8 mouse cellular contexts compared by ENCODE assay signal in genomic region chr8:105171116-105172002, GRCm38 (mm10). TPM values are rescaled to one million over a fixed set of nuclear protein-coding genes. Genes with fewer than 3 reads are reported as not detected.
DNase-seq lines count a peak whose midpoint lies in the region; ATAC-seq and TF ChIP-seq lines count a peak whose summit lies in the region.

No protein-coding gene starts in this region.

- intact Hi-C loops in left cerebral cortex, adult 2 months (cut with DNase I) = loop anchor here (5.0 kb wide), 1 partner anchor 51 kb away; no protein-coding TSS in a partner anchor

- peak overlapping the region; percentile 88 for H3K4me3 ChIP-seq in G1E (ENCODE audit: low read depth, low read length)
- peak overlapping the region; percentile 88 for H3K4me3 ChIP-seq in cerebellum, adult 2 months (replicated peaks; ENCODE audit: insufficient read depth, low read depth, low read length)
- H3K4me3 ChIP-seq in hindbrain, embryonic 13.5 days = peak overlapping the region; percentile 90
- peak overlapping the region; percentile 85 for H3K4me3 ChIP-seq in left cerebral cortex, adult 2 months
- peak overlapping the region; percentile 65 for H3K4me3 ChIP-seq in macrophage (ENCODE audit: inconsistent target)

- 1% methylated on average over 74 of the region's 92 CpGs for WGBS in cerebellum, adult 2 months
- under 1% methylated on average over 88 of the region's 92 CpGs for WGBS in hindbrain, embryonic 13.5 days
- WGBS in macrophage (ENCODE audit: missing documents) = 1% methylated on average over 91 of the region's 92 CpGs

- H3K9me3 ChIP-seq in G1E (replicated peaks) = no peaks in the 10 kb centered on the region
- no peaks in the 10 kb centered on the region for H3K9me3 ChIP-seq in hindbrain, embryonic 13.5 days

- DNase-seq in G1E (ENCODE audit: low spot score) = peak; percentile 60
- peak; percentile 51 to 61 for DNase-seq in cerebellum, adult 2 months
- DNase-seq in frontal cortex, postnatal 14 days (ENCODE audit: low spot score in 2 of 2) = peak; percentile 37 to 38
- DNase-seq in left cerebral cortex, adult 2 months (ENCODE audit: extremely low spot score in 1 of 2, low spot score in 2 of 2) = peak; percentile 51 to 61
- DNase-seq in right cerebral cortex, adult 18-20 months = peak; percentile 37
- DNase-seq in urinary bladder, adult 18-20 months (ENCODE audit: low spot score in 2 of 2) = peak; percentile 61 to 68

- H3K4me2 ChIP-seq in hindbrain, embryonic 13.5 days = peak overlapping the region; percentile 75

- H3K36me3 ChIP-seq in G1E (replicated peaks) (peaks cover 27% of the 10 kb centered on the region), macrophage (ENCODE audit: inconsistent target) (no peaks in the 10 kb centered on the region)
- H3K36me3 ChIP-seq in hindbrain, embryonic 13.5 days = peaks cover 4% of the 10 kb centered on the region; the same call in 1 of the 2 replicates

- H3K27ac ChIP-seq in cerebellum, adult 2 months (ENCODE audit: insufficient read depth, low read length) = no peak overlapping the region
- H3K27ac ChIP-seq in hindbrain, embryonic 13.5 days = peak overlapping the region; percentile 91
- peak overlapping the region; percentile 82 for H3K27ac ChIP-seq in left cerebral cortex, adult 2 months
- H3K27ac ChIP-seq in macrophage = peak overlapping the region; percentile 73

- no peak for ATAC-seq in G1E (ENCODE audit: extremely low read depth, insufficient number of reproducible peaks, low FRiP score, poor library complexity, severe bottlenecking)
- ATAC-seq in hindbrain, embryonic 13.5 days (ENCODE audit: low FRiP score) = peak; percentile 63

- peak overlapping the region; percentile 88 for H3K9ac ChIP-seq in hindbrain, embryonic 13.5 days

- H3K27me3 ChIP-seq in G1E (ENCODE audit: insufficient read depth, low read length) = no peaks in the 10 kb centered on the region
- H3K27me3 ChIP-seq in cerebellum, adult 2 months (ENCODE audit: control insufficient read depth, insufficient read depth, low read length) = no peaks in the 10 kb centered on the region
- H3K27me3 ChIP-seq in hindbrain, embryonic 13.5 days = no peaks in the 10 kb centered on the region

- peaks cover 20% of the 10 kb centered on the region for H3K4me1 ChIP-seq in G1E (ENCODE audit: insufficient read depth, low read depth, low read length)
- no peaks in the 10 kb centered on the region for H3K4me1 ChIP-seq in cerebellum, adult 2 months (ENCODE audit: control insufficient read depth, insufficient read depth, low read length)
- peaks cover 20% of the 10 kb centered on the region for H3K4me1 ChIP-seq in hindbrain, embryonic 13.5 days (replicated peaks)

- no peak for TF ChIP-seq CTCF in G1E (IDR thresholded peaks at IDR 0.05; ENCODE audit: low read depth, low read length)
- TF ChIP-seq CTCF in cerebellum, adult 2 months (IDR thresholded peaks at IDR 0.05; ENCODE audit: borderline replicate concordance, insufficient read depth, low read depth, low read length) = no peak
- TF ChIP-seq CTCF in left cerebral cortex, adult 2 months (IDR thresholded peaks at IDR 0.05) = no peak

- TF ChIP-seq POLR2A in cerebellum, adult 2 months (IDR thresholded peaks at IDR 0.05; ENCODE audit: borderline replicate concordance, insufficient read depth, low read length) = no peak

- H3K79me2 ChIP-seq in macrophage (ENCODE audit: inconsistent target) = peaks cover 42% of the 10 kb centered on the region

RNA-seq across cellular contexts. Expression of gene Cbfb, which starts 0.9 kb away (rescaled TPM):
- total RNA-seq in G1E (2014; fragmentation: Nextera tagmentation) (81.9 and 84.2 TPM in 2 replicates), G1E (2017) (175 and 182 TPM in 2 replicates)
- polyA plus RNA-seq in G1E (2012) (31.4 and 33.5 TPM in 2 replicates), macrophage (2018) (59.1 to 125 TPM (median 65.1 TPM) in 3 replicates)
- polyA plus RNA-seq in cerebellum, adult 2 months (2012; rRNA removed) = 14.5 and 15.1 TPM in 2 replicates
- 33.0 and 35.6 TPM in 2 replicates for polyA plus RNA-seq in hindbrain, embryonic 13.5 days (2015; fragmentation: Nextera tagmentation; extraction: Ambion mirVana)
- 10 to 100 TPM; 20.7 to 22.3 TPM for total RNA-seq in left cerebral cortex, adult 2 months (2021)
- total RNA-seq in macrophage (2018; cell fraction: chromatin; rRNA removed) = 100 to 1,000 TPM in 1 of 26 experiments, 10 to 100 TPM in 25; 45.3 to 102 (median 68.9) TPM
- total RNA-seq in macrophage (2018; cell fraction: cytosol; rRNA removed) = 10 to 100 TPM; 47.6 to 72.0 (median 56.4) TPM
- 100 to 1,000 TPM in 2 of 26 experiments, 10 to 100 TPM in 24; 41.3 to 104 (median 67.4) TPM for total RNA-seq in macrophage (2018; cell fraction: nucleus; rRNA removed)

RNA-seq across cellular contexts. Expression of gene Ces4a, which starts 39.8 kb away (rescaled TPM):
- total RNA-seq in G1E (2014; fragmentation: Nextera tagmentation) (not detected in 2 replicates), G1E (2017) (not detected in 2 replicates)
- polyA plus RNA-seq in G1E (2012) (not detected in 2 replicates), macrophage (2018) (not detected in 3 replicates)
- 0.07 TPM in 1 of 2 replicates, not detected in the other for polyA plus RNA-seq in cerebellum, adult 2 months (2012; rRNA removed)
- polyA plus RNA-seq in hindbrain, embryonic 13.5 days (2015; fragmentation: Nextera tagmentation; extraction: Ambion mirVana) = not detected in 2 replicates
- not detected for total RNA-seq in left cerebral cortex, adult 2 months (2021)
- total RNA-seq in macrophage (2018; cell fraction: chromatin; rRNA removed) = not detected
- total RNA-seq in macrophage (2018; cell fraction: cytosol; rRNA removed) = not detected
- total RNA-seq in macrophage (2018; cell fraction: nucleus; rRNA removed) = not detected

RNA-seq across cellular contexts. Expression of gene D230025D16Rik, which starts 53.6 kb away (rescaled TPM):
- total RNA-seq in G1E (2014; fragmentation: Nextera tagmentation) (35.2 and 37.5 TPM in 2 replicates), G1E (2017) (27.2 and 28.8 TPM in 2 replicates)
- polyA plus RNA-seq in G1E (2012) (4.0 and 5.0 TPM in 2 replicates), macrophage (2018) (15.2 to 26.7 TPM (median 16.3 TPM) in 3 replicates)
- 34.9 and 36.4 TPM in 2 replicates for polyA plus RNA-seq in cerebellum, adult 2 months (2012; rRNA removed)
- polyA plus RNA-seq in hindbrain, embryonic 13.5 days (2015; fragmentation: Nextera tagmentation; extraction: Ambion mirVana) = 27.4 and 29.5 TPM in 2 replicates
- 10 to 100 TPM; 37.9 to 38.3 TPM for total RNA-seq in left cerebral cortex, adult 2 months (2021)
- 10 to 100 TPM; 12.5 to 66.8 (median 40.9) TPM for total RNA-seq in macrophage (2018; cell fraction: chromatin; rRNA removed)
- total RNA-seq in macrophage (2018; cell fraction: cytosol; rRNA removed) = 10 to 100 TPM in 25 of 26 experiments, 1 to 10 TPM in 1; 9.8 to 26.8 (median 19.0) TPM
- 10 to 100 TPM; 14.2 to 65.6 (median 26.7) TPM for total RNA-seq in macrophage (2018; cell fraction: nucleus; rRNA removed)
